In genomic region chr14:33033424-33033823, GRCm38 (mm10) we compare ENCODE assay signal across 9 mouse cellular contexts. TPM values are rescaled to one million over a fixed set of nuclear protein-coding genes. Genes with fewer than 3 reads are reported as not detected.
DNase-seq lines count a peak whose midpoint lies in the region; ATAC-seq and TF ChIP-seq lines count a peak whose summit lies in the region.
"Had no signal": no experiment of that assay in that cellular context is flagged by ENCODE, and none has a peak within 500 bp of the region (broad histone marks: within the 10 kb centered on the region; RNA-seq: fewer than 3 reads in every experiment).

No protein-coding gene starts in this region.

- no peak overlapping the region for H3K27ac ChIP-seq in forebrain, embryonic 11.5 days (ENCODE audit: low read depth, low read length)
- no peak overlapping the region for H3K27ac ChIP-seq in forebrain, embryonic 12.5 days
- no peak overlapping the region for H3K27ac ChIP-seq in liver, adult 2 months (replicated peaks; ENCODE audit: insufficient read depth, low read depth, low read length)
- no peak overlapping the region for H3K27ac ChIP-seq in liver, embryonic 11.5 days (ENCODE audit: low read depth, low read length)

- H3K9me3 ChIP-seq in forebrain, embryonic 11.5 days (ENCODE audit: control insufficient read depth, low read length): no peaks in the 10 kb centered on the region
- no peaks in the 10 kb centered on the region for H3K9me3 ChIP-seq in forebrain, embryonic 12.5 days
- H3K9me3 ChIP-seq in liver, embryonic 11.5 days (ENCODE audit: control insufficient read depth, low read length): no peaks in the 10 kb centered on the region

- intact Hi-C loops in left cerebral cortex, postnatal 4 days (cut with DNase I): no loop called here

- no peaks in the 10 kb centered on the region for H3K36me3 ChIP-seq in forebrain, embryonic 11.5 days (ENCODE audit: control insufficient read depth, insufficient read depth, low read length)
- no peaks in the 10 kb centered on the region for H3K36me3 ChIP-seq in forebrain, embryonic 12.5 days (replicated peaks)
- H3K36me3 ChIP-seq in liver, adult 2 months (ENCODE audit: control insufficient read depth, insufficient read depth, low read length): no peaks in the 10 kb centered on the region
- no peaks in the 10 kb centered on the region for H3K36me3 ChIP-seq in liver, embryonic 11.5 days (ENCODE audit: control insufficient read depth, insufficient read depth, low read length)
- H3K36me3 ChIP-seq: G1E had no signal

- H3K4me2 ChIP-seq in forebrain, embryonic 11.5 days (ENCODE audit: low read depth, low read length, severe bottlenecking): no peak overlapping the region
- H3K4me2 ChIP-seq in forebrain, embryonic 12.5 days: no peak overlapping the region
- no peak overlapping the region for H3K4me2 ChIP-seq in liver, embryonic 11.5 days

- H3K4me1 ChIP-seq in forebrain, embryonic 11.5 days (replicated peaks; ENCODE audit: control insufficient read depth, insufficient read depth, low read length): no peaks in the 10 kb centered on the region
- H3K4me1 ChIP-seq in forebrain, embryonic 12.5 days: 0 out of 2 replicates have a peak, but pooled peaks cover 2% of the 10 kb centered on the region
- no peaks in the 10 kb centered on the region for H3K4me1 ChIP-seq in liver, adult 2 months (ENCODE audit: control insufficient read depth, insufficient read depth, low read length)
- H3K4me1 ChIP-seq in liver, embryonic 11.5 days (replicated peaks; ENCODE audit: control insufficient read depth, insufficient read depth, low read length): no peaks in the 10 kb centered on the region

- no peaks in the 10 kb centered on the region for H3K79me2 ChIP-seq in liver, adult 2 months (ENCODE audit: control insufficient read depth, insufficient read depth, low read length)

- no peak overlapping the region for H3K4me3 ChIP-seq in forebrain, embryonic 11.5 days (ENCODE audit: low read depth, low read length)
- H3K4me3 ChIP-seq in forebrain, embryonic 12.5 days (replicated peaks): no peak overlapping the region
- H3K4me3 ChIP-seq in liver, adult 2 months (ENCODE audit: insufficient read depth, low read depth, low read length): no peak overlapping the region
- H3K4me3 ChIP-seq in liver, embryonic 11.5 days (ENCODE audit: low read depth, low read length): no peak overlapping the region

- no peak for ATAC-seq in forebrain, embryonic 11.5 days (replicated peaks; ENCODE audit: low FRiP score)
- ATAC-seq in forebrain, embryonic 12.5 days (ENCODE audit: low FRiP score): no peak
- ATAC-seq in liver, embryonic 11.5 days (replicated peaks; ENCODE audit: low FRiP score): no peak

- H3K27me3 ChIP-seq in forebrain, embryonic 11.5 days (ENCODE audit: control insufficient read depth, insufficient read depth, low read length): no peaks in the 10 kb centered on the region
- no peaks in the 10 kb centered on the region for H3K27me3 ChIP-seq in forebrain, embryonic 12.5 days
- H3K27me3 ChIP-seq in liver, adult 2 months (ENCODE audit: control insufficient read depth, insufficient read depth, low read length): no peaks in the 10 kb centered on the region
- no peaks in the 10 kb centered on the region for H3K27me3 ChIP-seq in liver, embryonic 11.5 days (replicated peaks; ENCODE audit: control insufficient read depth, insufficient read depth, low read length)

- peak; percentile 75 for TF ChIP-seq CTCF in liver, adult 2 months (IDR thresholded peaks at IDR 0.05; ENCODE audit: low read depth, low read length)

- no peak overlapping the region for H3K9ac ChIP-seq in forebrain, embryonic 11.5 days (ENCODE audit: low read length)
- H3K9ac ChIP-seq in forebrain, embryonic 12.5 days: no peak overlapping the region
- no peak overlapping the region for H3K9ac ChIP-seq in liver, adult 2 months (ENCODE audit: low read depth, low read length)
- no peak overlapping the region for H3K9ac ChIP-seq in liver, embryonic 11.5 days (ENCODE audit: low read depth, low read length)

- 38% methylated on average over 6 of the region's 6 CpGs for WGBS in forebrain, embryonic 11.5 days
- WGBS in forebrain, embryonic 12.5 days: 41% methylated on average over 6 of the region's 6 CpGs
- 46% methylated on average over 6 of the region's 6 CpGs for WGBS in liver, adult 2 months
- WGBS in liver, embryonic 11.5 days: 52% methylated on average over 6 of the region's 6 CpGs

- TF ChIP-seq POLR2A in liver, adult 2 months (IDR thresholded peaks at IDR 0.05; ENCODE audit: extremely low read depth, insufficient read depth, low read length): no peak

- DNase-seq in forebrain, embryonic 11.5 days (ENCODE audit: low spot score): peak; percentile 70
- peak; percentile 25 for DNase-seq in liver, adult 2 months (ENCODE audit: extremely low read depth, low read depth, low spot score)
- no peak for DNase-seq in liver, embryonic 11.5 days (ENCODE audit: low spot score)
- DNase-seq in cerebellum, postnatal 36 days: peak; percentile 3 to 11
- DNase-seq in left cerebral cortex, postnatal 4 days: peak; percentile 57
- no peak for DNase-seq in c-Kit-positive CD71-positive TER-119-positive erythroid progenitor cells, embryonic 14.5 days (ENCODE audit: low spot score)
- DNase-seq in T-cell, adult 2 months (ENCODE audit: low spot score): no peak

RNA-seq across cellular contexts. Expression of gene Lrrc18, which starts 42.2 kb away (rescaled TPM):
- 0.35 TPM in 1 of 2 replicates, not detected in the other for polyA plus RNA-seq in forebrain, embryonic 11.5 days (2014; fragmentation: Nextera tagmentation; extraction: Ambion mirVana)
- polyA plus RNA-seq in forebrain, embryonic 12.5 days (2016; fragmentation: Nextera tagmentation; extraction: Ambion mirVana): 0.29 and 0.33 TPM in 2 replicates
- 0.20 and 0.28 TPM in 2 replicates for total RNA-seq in liver, adult 2 months (2014; rRNA removed)
- 0.07 and 0.14 TPM in 2 replicates for polyA plus RNA-seq in liver, adult 2 months (2012; rRNA removed)
- 0.14 and 0.75 TPM in 2 replicates for polyA plus RNA-seq in liver, embryonic 11.5 days (2014; fragmentation: Nextera tagmentation; extraction: Ambion mirVana)
- total RNA-seq in left cerebral cortex, postnatal 4 days (2021): under 1 TPM; 0.34 to 0.52 TPM
- polyA plus RNA-seq: G1E had no signal

Comparison
In these comparisons a context has a peak if more than half of its experiments do, and no peak if none do; other contexts are left out.
1. DNase-seq: peak in forebrain, embryonic 11.5 days (single experiment), liver, adult 2 months (single experiment), cerebellum, postnatal 36 days (2 of 2) and left cerebral cortex, postnatal 4 days (single experiment); none in liver, embryonic 11.5 days (single experiment), c-Kit-positive CD71-positive TER-119-positive erythroid progenitor cells, embryonic 14.5 days (single experiment) and T-cell, adult 2 months (single experiment).